Mouse (Mus musculus): ENCODE measurements around the gene Ptgds.

Gene Ptgds

GRCm38 (mm10) chr2:25469969-25470368 lies at the start of gene Ptgds:
Gene Ptgds (minus strand): TSS chr2:25470046.
- no peak for DNase-seq (ENCODE audit: low spot score)

DNA sequence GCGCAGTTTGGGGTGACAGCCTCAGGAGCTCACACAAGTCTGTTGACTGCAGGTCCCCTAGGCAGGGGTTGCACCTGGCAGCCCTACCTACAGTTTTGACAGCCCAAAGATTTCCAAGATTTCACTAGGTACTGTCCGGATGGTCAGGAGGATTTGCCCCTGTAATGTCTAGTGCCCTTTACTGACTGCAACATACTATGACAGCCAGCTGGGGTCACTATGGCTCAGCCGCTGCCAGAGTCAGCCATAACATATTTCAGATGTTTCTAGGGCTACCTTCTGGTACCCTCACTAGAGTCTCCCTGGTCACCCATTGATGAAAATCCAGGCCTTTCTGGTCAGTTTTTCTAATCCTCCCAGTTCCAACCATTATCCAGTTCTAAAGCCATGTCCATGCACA lies 40.1 kb upstream of the Ptgds start:
- no peak for DNase-seq (ENCODE audit: low spot score)

GRCm38 (mm10) chr2:25506964-25507363 lies 37.1 kb upstream of the Ptgds start:
- no peak for DNase-seq (ENCODE audit: low spot score)

DNA sequence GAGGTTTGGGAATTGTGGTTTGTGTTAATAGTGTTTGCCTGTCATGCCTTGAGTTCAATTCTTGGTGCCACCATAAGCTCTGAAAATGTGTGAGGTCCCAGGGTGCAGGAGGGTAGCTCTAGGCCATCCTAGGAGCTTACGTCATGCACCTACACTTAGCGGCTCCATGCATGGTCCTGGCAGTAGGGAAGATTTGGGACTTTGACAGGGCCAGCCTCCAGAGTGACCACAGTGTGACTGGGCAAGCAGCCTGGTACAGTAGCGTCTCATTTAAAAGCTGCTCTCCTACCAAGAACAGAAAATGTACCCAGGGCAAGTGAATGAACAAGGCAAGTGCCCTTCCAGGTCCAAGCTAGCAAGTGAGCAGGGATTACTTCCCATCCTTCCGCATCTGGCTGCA lies 36.0 kb upstream of the Ptgds start:
- DNase-seq (ENCODE audit: low spot score) = no peak

- no peak for DNase-seq (ENCODE audit: low spot score)
Measured at GRCm38 (mm10) chr2:25505000-25505399, 35.2 kb upstream of the Ptgds start.

DNA sequence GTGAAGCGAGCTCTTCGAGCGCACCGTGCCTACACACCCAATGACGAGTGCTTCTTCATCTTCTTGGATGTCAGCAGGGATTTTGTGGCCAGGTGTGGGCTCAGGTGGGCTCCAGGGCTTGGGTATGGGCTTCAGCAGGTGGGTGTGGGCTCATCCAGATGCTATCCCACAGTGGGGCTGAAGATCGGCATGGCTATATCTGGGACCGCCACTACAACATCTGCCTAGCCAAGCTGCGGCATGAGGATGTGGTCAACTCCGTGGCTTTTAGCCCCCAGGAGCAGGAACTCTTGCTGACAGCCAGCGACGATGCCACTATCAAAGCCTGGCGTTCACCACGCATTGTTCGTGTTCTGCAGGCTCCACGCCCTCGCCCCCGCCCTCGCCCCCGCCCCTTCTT lies 34.7 kb upstream of the Ptgds start:
- DNase-seq (ENCODE audit: low spot score) = no peak

GRCm38 (mm10) chr2:25502726-25503125 lies 32.9 kb upstream of the Ptgds start:
- DNase-seq (ENCODE audit: low spot score) = no peak

DNA sequence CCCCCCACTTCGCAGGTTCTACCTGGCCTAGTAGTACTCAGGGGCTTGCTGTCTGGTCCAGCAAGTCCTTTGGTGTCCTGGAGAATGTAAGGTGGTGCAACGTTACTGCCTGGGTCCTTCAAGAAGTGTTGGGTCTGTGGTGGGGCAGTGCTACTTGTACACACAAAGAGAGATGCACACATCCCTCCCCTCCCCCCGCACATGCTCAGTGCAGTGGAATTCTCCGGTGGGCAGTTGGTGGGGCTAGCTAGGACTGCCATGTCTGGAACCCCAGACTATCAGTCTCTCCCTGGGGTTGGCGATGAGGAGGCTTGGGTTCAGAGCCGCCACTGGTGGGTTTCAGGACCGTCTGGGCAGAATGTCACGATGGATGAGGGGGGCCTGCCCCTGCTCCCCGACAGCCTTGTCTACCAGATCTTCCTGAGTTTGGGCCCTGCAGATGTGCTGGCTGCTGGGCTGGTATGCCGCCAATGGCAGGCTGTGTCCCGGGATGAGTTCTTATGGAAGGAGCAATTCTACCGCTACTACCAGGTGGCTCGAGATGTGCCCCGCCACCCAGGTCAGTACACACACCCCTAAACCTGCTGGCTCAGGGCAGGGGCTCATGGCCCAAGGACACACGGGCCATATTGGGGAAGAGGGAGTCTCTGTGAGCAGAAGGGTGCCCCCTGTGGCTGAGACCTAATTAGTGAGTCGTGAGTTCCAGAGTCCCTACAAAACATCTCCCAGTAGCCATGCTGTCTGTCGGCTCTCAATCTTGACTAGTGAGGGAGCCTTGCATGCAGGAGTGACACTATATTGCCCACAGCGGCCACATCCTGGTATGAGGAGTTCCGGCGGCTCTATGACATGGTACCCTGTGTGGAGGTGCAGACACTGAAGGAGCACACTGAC lies 32.0 kb upstream of the Ptgds start, which contains the start of gene C8g:
Gene C8g, minus strand, starts transcription at position 127 of the 894 bp plus-strand sequence.
- DNase-seq (ENCODE audit: low spot score) = no peak

DNA sequence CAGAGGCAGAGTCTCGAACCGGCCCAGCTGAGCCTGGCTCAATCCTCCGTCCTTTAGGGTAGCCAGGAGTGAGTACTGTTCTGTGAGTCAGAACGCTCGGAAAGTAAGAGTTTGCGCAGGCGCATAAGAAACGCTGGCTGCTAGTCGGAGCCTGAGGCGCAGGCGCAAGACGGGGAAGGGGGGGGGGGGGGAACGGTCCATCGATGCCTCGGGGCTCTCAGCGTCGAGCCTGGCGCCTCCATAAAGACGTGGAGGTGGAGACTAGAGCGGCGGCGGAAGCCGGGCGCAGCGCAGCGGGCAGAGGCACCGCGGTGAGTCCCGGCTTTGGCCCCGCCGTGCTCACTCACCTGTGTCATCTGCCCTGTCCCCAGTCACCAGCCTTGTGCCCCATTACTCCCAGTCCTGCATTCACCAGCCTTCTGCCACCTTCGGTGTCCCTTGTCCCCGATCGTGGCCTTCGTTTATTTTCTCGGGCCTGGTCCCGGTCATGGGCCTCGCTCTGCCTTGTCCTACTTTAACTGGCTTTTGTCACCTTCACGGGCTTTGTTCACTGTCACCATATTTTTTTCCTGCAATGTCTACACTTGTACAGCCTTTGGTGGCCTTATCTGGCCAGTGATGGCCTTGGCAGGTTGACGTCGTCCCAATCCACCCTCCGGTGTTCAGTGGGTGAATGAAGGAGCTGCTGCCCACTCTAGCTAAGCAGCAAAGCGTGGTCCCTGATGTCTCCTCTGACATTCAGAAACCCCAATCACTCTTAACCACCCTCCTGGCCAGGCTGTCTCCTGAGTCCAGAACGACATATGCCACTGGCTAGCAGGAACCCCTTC lies 30.9 kb upstream of the Ptgds start, which contains the start of gene Fbxw5:
Gene Fbxw5, plus strand, starts transcription at position 175 of the 830 bp plus-strand sequence.
- peak; percentile 62 for DNase-seq (ENCODE audit: low spot score)

- no peak for DNase-seq (ENCODE audit: low spot score)
Measured at GRCm38 (mm10) chr2:25500071-25500575, 30.3 kb upstream of the Ptgds start.

GRCm38 (mm10) chr2:25498622-25499478 lies 29.0 kb upstream of the Ptgds start:
- DNase-seq (ENCODE audit: low spot score) = no peak

GRCm38 (mm10) chr2:25497846-25498575 lies 28.2 kb upstream of the Ptgds start:
- DNase-seq (ENCODE audit: low spot score) = no peak

DNA sequence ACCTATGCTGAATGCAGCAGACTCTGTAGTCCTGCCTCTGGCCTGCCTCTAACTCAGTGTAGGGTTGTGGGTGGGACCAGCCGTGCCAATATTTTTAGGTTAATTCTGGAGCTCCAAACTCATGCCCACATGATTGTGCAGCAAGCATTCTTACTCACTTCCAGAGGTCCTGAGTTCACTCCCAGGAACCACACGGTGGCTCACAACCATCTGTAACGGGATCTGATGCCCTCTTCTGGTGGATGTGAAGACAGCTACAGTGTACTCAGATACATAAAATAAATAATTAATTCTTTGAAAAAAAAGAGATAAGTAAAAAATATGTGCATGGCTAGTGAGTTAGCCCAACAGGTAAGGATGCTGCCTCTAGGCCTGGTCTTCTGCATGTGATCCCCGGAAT lies 26.6 kb upstream of the Ptgds start:
- DNase-seq (ENCODE audit: low spot score) = no peak

GRCm38 (mm10) chr2:25493476-25493961 lies 23.7 kb upstream of the Ptgds start, which contains the start of gene Lcn12:
Gene Lcn12 (minus strand): TSS chr2:25493911.
- no peak for DNase-seq (ENCODE audit: low spot score)

- no peak for DNase-seq (ENCODE audit: low spot score)
Measured at GRCm38 (mm10) chr2:25492988-25493387, 23.1 kb upstream of the Ptgds start.

GRCm38 (mm10) chr2:25488671-25489068 lies 18.8 kb upstream of the Ptgds start:
- DNase-seq (ENCODE audit: low spot score) = no peak

- no peak for DNase-seq (ENCODE audit: low spot score)
Measured at GRCm38 (mm10) chr2:25487965-25488670, 18.3 kb upstream of the Ptgds start.

DNA sequence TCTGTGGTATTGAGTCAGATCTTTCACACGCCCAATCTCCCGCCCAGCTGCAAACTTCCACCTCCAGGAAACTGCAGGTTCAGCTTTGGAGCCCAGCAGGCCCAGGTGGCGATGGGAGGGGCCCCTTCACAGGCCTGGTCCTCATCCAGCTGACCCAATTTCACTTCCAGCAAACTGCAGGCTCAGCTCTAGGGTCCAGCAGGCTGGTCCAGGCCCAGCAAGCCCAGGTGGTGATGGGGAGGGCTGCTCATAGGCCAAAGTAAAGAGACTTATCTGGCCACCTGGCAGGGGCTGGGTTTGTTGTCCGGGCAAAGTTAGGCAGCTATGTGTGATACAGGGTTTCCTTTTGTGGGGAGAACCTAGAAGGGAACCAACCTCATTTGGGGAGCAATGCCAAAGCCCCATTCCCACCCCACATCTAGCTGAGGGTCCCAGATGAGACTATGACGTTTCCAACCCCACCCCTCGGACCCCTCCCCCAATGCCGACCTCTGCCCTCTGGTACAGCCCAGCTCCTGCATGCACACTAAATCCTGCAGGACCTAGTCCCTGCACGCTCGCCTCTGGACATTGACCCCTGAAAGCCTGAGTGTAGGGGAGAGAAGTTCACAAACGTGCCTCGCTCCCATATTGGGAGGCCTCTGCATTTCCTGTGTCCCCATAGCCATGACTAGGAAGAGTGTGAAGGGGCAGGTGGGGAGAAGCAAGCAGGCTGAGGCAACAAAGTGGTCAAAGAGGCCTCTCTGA lies 15.2 kb upstream of the Ptgds start:
- no peak for DNase-seq (ENCODE audit: low spot score)

DNA sequence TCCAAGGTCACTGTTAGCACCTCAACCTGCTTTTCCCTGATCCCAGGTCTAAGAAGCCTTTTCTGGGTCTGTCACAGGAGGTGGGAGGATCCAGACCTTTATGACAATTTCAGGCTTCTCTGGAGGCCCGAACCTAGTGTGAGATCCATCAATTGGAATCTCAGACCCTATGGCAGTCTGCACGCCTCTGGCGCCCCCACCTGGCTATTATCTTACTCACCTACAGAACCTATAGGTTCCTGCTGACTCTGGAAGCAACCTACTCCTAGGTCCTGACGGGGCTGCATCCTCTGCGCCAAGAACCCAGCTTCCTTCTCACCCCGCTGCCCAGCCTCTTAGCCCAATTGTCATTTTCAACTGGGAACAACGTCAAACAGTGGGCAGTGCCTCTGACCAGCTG lies 13.1 kb upstream of the Ptgds start:
- DNase-seq (ENCODE audit: low spot score) = no peak

Data from ovary, postnatal 14 days (tissue).